Mouse (Mus musculus) thymus, postnatal 0 days (tissue): ENCODE measurements around the gene Thrsp. TPM values are rescaled to one million over a fixed set of nuclear protein-coding genes. Genes with fewer than 3 reads are reported as not detected.

ENCODE experiments used
- DNase-seq: peaks from one replicate; pipeline ENCODE4 v3.0.0-alpha.2; 2015; ENCODE audit warnings: low spot score
- polyA plus RNA-seq: library from polyadenylated mRNA; unstranded; fragments of >200 nt; fragmentation: Nextera tagmentation; extraction: Ambion mirVana; gene quantifications from 2 replicates; pipeline ENCODE4 v1.2.1, GENCODE M21; 2015

Gene Thrsp
- polyA plus RNA-seq, 1 experiment from 2014 or later, result 3.4 TPM

GRCm38 (mm10) chr7:97379304-97379703 is 38.2 kb downstream of the Thrsp start:
- DNase-seq, result no peak

DNA sequence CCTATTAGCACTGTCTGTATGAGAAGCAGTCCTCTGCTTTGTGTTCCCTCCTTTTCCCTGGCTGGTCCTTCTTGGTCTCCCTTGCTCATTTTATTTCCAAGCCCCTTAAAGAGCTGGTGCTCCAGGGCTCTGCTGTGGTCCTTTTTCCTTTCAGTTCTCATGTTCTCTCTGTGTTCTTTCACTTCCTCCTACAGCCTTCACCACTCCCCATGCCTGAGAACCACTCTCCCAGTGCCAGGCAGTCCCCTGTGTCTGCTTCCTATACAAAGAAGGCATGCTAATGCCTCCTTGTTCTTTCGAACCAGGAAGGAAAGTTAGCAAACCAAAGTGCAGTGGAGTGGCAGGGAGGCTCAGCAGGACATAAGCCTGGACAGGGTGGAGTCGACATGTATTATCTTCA is 41.6 kb downstream of the Thrsp start:
- DNase-seq, result no peak

DNA sequence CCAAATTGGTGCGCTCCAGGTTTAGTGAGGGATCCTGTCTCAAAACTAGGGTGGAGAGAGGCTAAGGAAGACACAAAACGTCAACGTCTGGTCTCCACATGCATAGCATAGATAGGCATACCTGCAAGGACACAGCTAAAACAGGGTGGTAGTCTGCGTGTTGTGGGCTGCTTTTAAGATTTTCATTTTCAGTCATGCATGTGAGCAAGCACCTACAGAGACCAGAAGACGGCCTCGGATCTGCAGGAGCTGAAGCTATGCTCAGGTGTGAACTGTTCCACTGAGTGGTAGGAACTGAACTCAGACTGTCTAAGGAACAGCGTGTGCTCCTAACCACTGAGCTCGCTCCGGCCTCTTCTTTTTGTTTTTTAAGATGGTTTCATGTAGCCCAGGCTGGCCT is 42.4 kb downstream of the Thrsp start:
- DNase-seq, result no peak

DNA sequence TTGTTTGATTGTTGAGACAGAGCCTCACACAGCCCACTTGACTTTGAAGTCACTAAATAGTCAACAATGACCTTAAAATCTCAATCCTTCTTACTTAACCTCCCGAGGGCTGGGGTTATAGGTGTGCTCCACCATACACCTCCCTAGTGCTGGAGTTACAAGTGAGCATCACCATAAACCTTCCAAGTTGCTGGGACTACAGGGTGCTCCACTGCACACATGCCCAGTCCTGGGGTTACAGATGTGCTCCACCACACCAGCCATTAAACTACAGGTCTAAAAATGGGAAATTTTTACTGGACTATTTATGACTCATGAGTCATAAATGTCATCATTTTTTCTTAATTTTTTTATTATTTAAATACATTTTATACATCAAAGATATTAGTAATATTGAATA is 51.6 kb downstream of the Thrsp start:
- no peak for DNase-seq

Other genes with a start within 250 kb of the Thrsp start
- 3.1 and 4.2 TPM in 2 replicates for gene Usp35, start 85.7 kb downstream of the Thrsp start, polyA plus RNA-seq
- gene Kctd21, start 85.4 kb downstream of the Thrsp start, polyA plus RNA-seq, result 1.4 and 1.6 TPM in 2 replicates
- 31.7 and 35.8 TPM in 2 replicates for gene Alg8, start 46.1 kb downstream of the Thrsp start, polyA plus RNA-seq
- 485 and 514 TPM in 2 replicates for gene Ndufc2, start 17.7 kb downstream of the Thrsp start, polyA plus RNA-seq
- 2.0 and 2.3 TPM in 2 replicates for gene Kctd14, start 33.6 kb upstream of the Thrsp start, polyA plus RNA-seq
- gene Ints4, start 63.2 kb upstream of the Thrsp start, polyA plus RNA-seq, result 32.0 and 34.7 TPM in 2 replicates
- 67.9 and 73.3 TPM in 2 replicates for gene Aamdc, start 161.8 kb upstream of the Thrsp start, polyA plus RNA-seq
- gene Rsf1, start 162.2 kb upstream of the Thrsp start, polyA plus RNA-seq, result 24.3 and 29.2 TPM in 2 replicates